Mouse (Mus musculus): ENCODE measurements around the gene Tmem11. TPM values are rescaled to one million over a fixed set of nuclear protein-coding genes. Genes with fewer than 3 reads are reported as not detected.

Tmem11 gene
- polyA plus RNA-seq, 1 experiment, result 55.5 TPM

GRCm38 (mm10) chr11:60861993-60862392 is 17.1 kb downstream of the Tmem11 start:
- TF ChIP-seq POLR2A (IDR thresholded peaks at IDR 0.05; ENCODE audit: low read depth, low read length) (no peak), CTCF (IDR thresholded peaks at IDR 0.05; ENCODE audit: extremely low read depth, insufficient read length, insufficient replicate concordance, low read depth, low read length) (no peak)
- WGBS, result 62% methylated on average over 3 of the region's 3 CpGs
- H3K27ac ChIP-seq (ENCODE audit: insufficient read depth, low read depth, low read length), result no peak overlapping the region
- H3K36me3 ChIP-seq (ENCODE audit: control insufficient read depth, insufficient read depth, low read length), result peaks cover 39% of the 10 kb centered on the region
- H3K4me1 ChIP-seq (ENCODE audit: control insufficient read depth, insufficient read depth, insufficient read length, low read length), result no peaks in the 10 kb centered on the region; the same call in 1 of the 2 replicates
- no peaks in the 10 kb centered on the region for H3K27me3 ChIP-seq (ENCODE audit: control insufficient read depth, insufficient read depth, low read length)
- no peak overlapping the region for H3K4me3 ChIP-seq (ENCODE audit: low read depth, low read length)

- Histone ChIP-seq H3K4me3 (ENCODE audit: low read depth, low read length) (no peak overlapping the region), H3K4me1 (ENCODE audit: control insufficient read depth, insufficient read depth, insufficient read length, low read length) (no peaks in the 10 kb centered on the region), H3K27ac (ENCODE audit: insufficient read depth, low read depth, low read length) (no peak overlapping the region), H3K36me3 (ENCODE audit: control insufficient read depth, insufficient read depth, low read length) (peaks cover 50% of the 10 kb centered on the region), H3K27me3 (ENCODE audit: control insufficient read depth, insufficient read depth, low read length) (no peaks in the 10 kb centered on the region)
- TF ChIP-seq CTCF (IDR thresholded peaks at IDR 0.05; ENCODE audit: extremely low read depth, insufficient read length, insufficient replicate concordance, low read depth, low read length), result no peak
- 58% methylated on average over 3 of the region's 3 CpGs for WGBS
Observed at GRCm38 (mm10) chr11:60856587-60856986, 22.5 kb downstream of the Tmem11 start.

GRCm38 (mm10) chr11:60845415-60845814 is 33.7 kb downstream of the Tmem11 start:
- Histone ChIP-seq H3K4me3 (ENCODE audit: low read depth, low read length) (no peak overlapping the region), H3K36me3 (ENCODE audit: control insufficient read depth, insufficient read depth, low read length) (peaks cover 33% of the 10 kb centered on the region), H3K27me3 (ENCODE audit: control insufficient read depth, insufficient read depth, low read length) (no peaks in the 10 kb centered on the region), H3K27ac (ENCODE audit: insufficient read depth, low read depth, low read length) (no peak overlapping the region), H3K4me1 (ENCODE audit: control insufficient read depth, insufficient read depth, insufficient read length, low read length) (no peaks in the 10 kb centered on the region)
- TF ChIP-seq CTCF (IDR thresholded peaks at IDR 0.05; ENCODE audit: extremely low read depth, insufficient read length, insufficient replicate concordance, low read depth, low read length) (no peak), POLR2A (IDR thresholded peaks at IDR 0.05; ENCODE audit: low read depth, low read length) (no peak)
- WGBS, result 63% methylated on average over 5 of the region's 5 CpGs

GRCm38 (mm10) chr11:60843412-60843811 is 35.7 kb downstream of the Tmem11 start:
- peaks cover 24% of the 10 kb centered on the region for H3K36me3 ChIP-seq (ENCODE audit: control insufficient read depth, insufficient read depth, low read length)
- no peak for TF ChIP-seq CTCF (IDR thresholded peaks at IDR 0.05; ENCODE audit: extremely low read depth, insufficient read length, insufficient replicate concordance, low read depth, low read length)
- no peak for TF ChIP-seq POLR2A (IDR thresholded peaks at IDR 0.05; ENCODE audit: low read depth, low read length)
- H3K4me3 ChIP-seq (ENCODE audit: low read depth, low read length), result no peak overlapping the region
- H3K4me1 ChIP-seq (ENCODE audit: control insufficient read depth, insufficient read depth, insufficient read length, low read length), result peaks cover 3% of the 10 kb centered on the region; the same call in 1 of the 2 replicates
- 87% methylated on average over 5 of the region's 5 CpGs for WGBS
- no peaks in the 10 kb centered on the region for H3K27me3 ChIP-seq (ENCODE audit: control insufficient read depth, insufficient read depth, low read length)
- no peak overlapping the region for H3K27ac ChIP-seq (ENCODE audit: insufficient read depth, low read depth, low read length)

GRCm38 (mm10) chr11:60841467-60842200 is 37.4 kb downstream of the Tmem11 start:
- TF ChIP-seq CTCF (IDR thresholded peaks at IDR 0.05; ENCODE audit: extremely low read depth, insufficient read length, insufficient replicate concordance, low read depth, low read length) (no peak), POLR2A (IDR thresholded peaks at IDR 0.05; ENCODE audit: low read depth, low read length) (no peak)
- WGBS, result 83% methylated on average over 12 of the region's 12 CpGs
- Histone ChIP-seq H3K27ac (ENCODE audit: insufficient read depth, low read depth, low read length) (no peak overlapping the region), H3K4me1 (ENCODE audit: control insufficient read depth, insufficient read depth, insufficient read length, low read length) (peaks cover 6% of the 10 kb centered on the region; the same call in 1 of the 2 replicates), H3K36me3 (ENCODE audit: control insufficient read depth, insufficient read depth, low read length) (peaks cover 19% of the 10 kb centered on the region), H3K27me3 (ENCODE audit: control insufficient read depth, insufficient read depth, low read length) (no peaks in the 10 kb centered on the region), H3K4me3 (ENCODE audit: low read depth, low read length) (no peak overlapping the region)

GRCm38 (mm10) chr11:60837644-60838406 is 41.2 kb downstream of the Tmem11 start:
- 26% methylated on average over 10 of the region's 10 CpGs for WGBS
- TF ChIP-seq CTCF (IDR thresholded peaks at IDR 0.05; ENCODE audit: extremely low read depth, insufficient read length, insufficient replicate concordance, low read depth, low read length), result no peak
- TF ChIP-seq POLR2A (IDR thresholded peaks at IDR 0.05; ENCODE audit: low read depth, low read length), result peak; percentile 51; the same call in 1 of the 2 replicates
- peak overlapping the region; percentile 60 for H3K4me3 ChIP-seq (ENCODE audit: low read depth, low read length)
- peaks cover 6% of the 10 kb centered on the region; the same call in 1 of the 2 replicates for H3K4me1 ChIP-seq (ENCODE audit: control insufficient read depth, insufficient read depth, insufficient read length, low read length)
- no peaks in the 10 kb centered on the region for H3K27me3 ChIP-seq (ENCODE audit: control insufficient read depth, insufficient read depth, low read length)
- H3K36me3 ChIP-seq (ENCODE audit: control insufficient read depth, insufficient read depth, low read length), result no peaks in the 10 kb centered on the region
- peak overlapping the region; percentile 95 for H3K27ac ChIP-seq (ENCODE audit: insufficient read depth, low read depth, low read length)

- Histone ChIP-seq H3K27me3 (ENCODE audit: control insufficient read depth, insufficient read depth, low read length) (no peaks in the 10 kb centered on the region), H3K4me3 (ENCODE audit: low read depth, low read length) (no peak overlapping the region), H3K4me1 (ENCODE audit: control insufficient read depth, insufficient read depth, insufficient read length, low read length) (peaks cover 6% of the 10 kb centered on the region; the same call in 1 of the 2 replicates), H3K27ac (ENCODE audit: insufficient read depth, low read depth, low read length) (peak overlapping the region; percentile 56; the same call in 1 of the 2 replicates), H3K36me3 (ENCODE audit: control insufficient read depth, insufficient read depth, low read length) (no peaks in the 10 kb centered on the region)
- TF ChIP-seq POLR2A (IDR thresholded peaks at IDR 0.05; ENCODE audit: low read depth, low read length) (no peak), CTCF (IDR thresholded peaks at IDR 0.05; ENCODE audit: extremely low read depth, insufficient read length, insufficient replicate concordance, low read depth, low read length) (no peak)
- 89% methylated on average over 6 of the region's 6 CpGs for WGBS
Observed at GRCm38 (mm10) chr11:60836897-60837296, 42.2 kb downstream of the Tmem11 start.
